Mouse (Mus musculus) megakaryocyte, embryonic 14.5 days (primary cell): ENCODE measurements at regions not wholly inside any gene's neighbourhood (a gene's known extent, or its start where the extent isn't known, plus 50 kb on each side); places are given as distances from the start of the nearest gene placed in this dataset.
A peak's percentile ranks its signal among the peaks of the same experiment; 100 is the strongest.

Source experiments
- H3K27me3 ChIP-seq: replicated peaks from 2 replicates; pipeline ENCODE3; 2012; ENCODE audit warnings: inconsistent platforms
- H3K36me3 ChIP-seq: replicated peaks from 2 replicates; pipeline ENCODE3; 2012; ENCODE audit warnings: low read length, inconsistent platforms, mixed read lengths
- H3K4me1 ChIP-seq: 2 replicates; pipeline ENCODE4 v1.6.1; 2012; ENCODE audit warnings: inconsistent platforms
- H3K4me3 ChIP-seq: replicated peaks from 2 replicates; pipeline ENCODE3; 2012; ENCODE audit warnings: moderate library complexity, mild to moderate bottlenecking, inconsistent platforms
- H3K9me3 ChIP-seq: 2 replicates; pipeline ENCODE4 v1.6.1; 2012; ENCODE audit warnings: inconsistent platforms
- FLI1 ChIP-seq: IDR thresholded peaks from 2 replicates; pipeline ENCODE4 v1.6.1; 2012; ENCODE audit warnings: low read length, inconsistent platforms, mixed read lengths
- GATA1 ChIP-seq: IDR thresholded peaks from 3 replicates; pipeline ENCODE4 v1.6.1; 2012; ENCODE audit warnings: mixed read lengths, low read length, inconsistent platforms, borderline replicate concordance

DNA sequence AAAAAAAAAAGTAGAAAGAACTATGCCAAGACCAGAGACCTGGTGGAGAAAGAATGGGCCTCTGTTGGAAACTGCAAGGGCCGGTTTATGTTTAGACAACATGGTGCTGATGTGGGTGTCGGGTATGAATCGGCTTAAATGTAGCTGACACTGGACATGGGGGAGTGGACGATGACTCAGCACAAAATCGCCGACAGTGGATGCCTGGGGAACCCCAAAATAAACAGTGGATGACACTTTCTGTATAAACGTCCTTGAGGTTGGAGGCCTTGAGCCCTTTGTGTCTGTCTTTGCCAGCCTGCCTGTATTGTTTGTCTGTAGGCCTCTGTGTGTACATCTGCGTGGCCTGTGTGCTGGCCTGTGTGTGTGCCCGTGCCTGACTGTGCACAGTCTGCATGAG is 52.1 kb upstream of the Enah start:
- peak overlapping the region; percentile 85 for H3K4me3 ChIP-seq
- peaks cover 7% of the 10 kb centered on the region; the same call in 1 of the 2 replicates for H3K9me3 ChIP-seq
- TF ChIP-seq FLI1 (no peak), GATA1 (no peak)
- H3K4me1 ChIP-seq: peaks cover 34% of the 10 kb centered on the region
- H3K36me3 ChIP-seq: no peaks in the 10 kb centered on the region
- H3K27me3 ChIP-seq: peaks cover 18% of the 10 kb centered on the region

DNA sequence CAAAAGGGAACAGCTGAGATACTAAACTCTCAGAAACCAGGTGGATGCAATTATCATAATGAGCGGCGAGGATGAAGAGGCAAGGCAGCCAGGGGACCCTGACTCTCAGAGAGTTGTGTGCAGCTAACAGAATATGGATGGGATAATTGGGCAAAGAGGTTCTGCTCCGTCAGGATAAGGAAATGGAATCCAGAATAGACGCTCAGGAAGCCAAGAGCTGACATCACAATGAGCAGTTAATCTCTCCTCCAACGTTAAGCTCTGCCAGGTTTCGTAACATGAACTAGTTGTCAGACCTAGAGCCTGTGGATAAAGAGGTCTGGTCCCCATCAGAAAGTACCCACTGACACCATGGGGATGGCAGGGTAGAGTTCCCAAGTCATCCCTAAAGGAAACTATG is 51.4 kb upstream of the Srp9 start:
- no peak for TF ChIP-seq GATA1
- no peak for TF ChIP-seq FLI1
- Histone ChIP-seq H3K36me3 (no peaks in the 10 kb centered on the region), H3K4me1 (peaks cover 26% of the 10 kb centered on the region)

DNA sequence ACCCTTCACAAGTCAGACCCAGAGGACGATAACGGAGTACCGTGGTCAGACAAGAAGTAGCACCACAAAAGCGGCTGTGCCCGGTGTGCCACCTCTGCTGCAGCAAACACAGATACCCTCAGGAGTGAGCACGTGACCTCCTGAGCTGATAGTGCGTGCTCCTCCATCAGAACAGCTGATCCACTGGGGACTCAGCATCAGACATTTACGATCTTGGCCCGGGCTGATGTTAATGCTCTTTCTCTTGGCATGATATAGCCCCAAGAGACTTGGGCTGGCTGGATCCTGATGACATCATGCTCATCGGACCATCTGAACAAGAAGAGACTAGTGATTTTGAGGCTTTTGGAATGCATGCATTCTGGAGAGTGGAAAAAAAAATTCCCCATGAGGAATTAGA is 50.3 kb upstream of the Srp9 start:
- Histone ChIP-seq H3K9me3 (peaks cover 29% of the 10 kb centered on the region), H3K27me3 (peaks cover 27% of the 10 kb centered on the region), H3K4me1 (peaks cover 26% of the 10 kb centered on the region), H3K36me3 (no peaks in the 10 kb centered on the region), H3K4me3 (no peak overlapping the region)
- no peak for TF ChIP-seq FLI1
- TF ChIP-seq GATA1: no peak

More for the DNA sequence above, 51.4 kb upstream of the Srp9 start:
- H3K4me3 ChIP-seq: no peak overlapping the region
- H3K9me3 ChIP-seq: peaks cover 18% of the 10 kb centered on the region
- H3K27me3 ChIP-seq: peaks cover 23% of the 10 kb centered on the region
